ENCODE assay signal across 8 mouse cellular contexts in the genomic region with DNA sequence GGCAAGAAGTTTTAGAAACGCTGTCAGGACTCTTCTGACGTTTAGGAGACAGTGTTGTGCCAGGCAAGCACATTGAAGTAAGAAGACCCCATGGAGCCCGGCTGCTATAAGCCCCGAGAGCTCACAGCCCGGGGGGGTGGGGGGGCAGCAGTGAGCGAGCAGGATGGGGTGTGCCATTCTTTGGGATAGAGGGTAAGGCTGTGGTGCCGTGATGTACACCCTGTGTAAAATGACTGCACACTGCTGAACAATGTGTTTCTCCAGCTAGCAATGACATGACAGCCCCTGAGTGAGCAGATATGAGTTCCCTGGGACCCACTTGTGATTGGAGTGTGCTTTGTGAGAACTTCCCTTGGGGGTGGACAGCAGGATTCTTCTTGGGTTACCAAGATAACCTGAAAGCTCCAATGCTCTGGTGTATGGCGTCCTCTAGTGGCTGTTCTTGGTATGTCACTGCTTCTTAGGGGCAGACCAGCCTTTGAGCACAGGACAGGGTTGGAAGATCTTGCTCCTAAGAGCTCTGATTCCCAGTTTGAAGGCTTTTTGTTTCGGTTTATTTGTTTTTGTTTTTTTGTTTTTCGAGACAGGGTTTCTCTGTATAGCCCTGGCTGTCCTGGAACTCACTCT. TPM values are rescaled to one million over a fixed set of nuclear protein-coding genes. Genes with fewer than 3 reads are reported as not detected.
DNase-seq lines count a peak whose midpoint lies in the region; ATAC-seq and TF ChIP-seq lines count a peak whose summit lies in the region.

No protein-coding gene starts in this region.

- H3K27me3 ChIP-seq in forebrain, embryonic 11.5 days (ENCODE audit: control insufficient read depth, insufficient read depth, low read length): no peaks in the 10 kb centered on the region

- no peak overlapping the region for H3K4me2 ChIP-seq in forebrain, embryonic 11.5 days (ENCODE audit: low read depth, low read length, severe bottlenecking)

- H3K36me3 ChIP-seq in forebrain, embryonic 11.5 days (ENCODE audit: control insufficient read depth, insufficient read depth, low read length): no peaks in the 10 kb centered on the region

- no peaks in the 10 kb centered on the region for H3K9me3 ChIP-seq in forebrain, embryonic 11.5 days (ENCODE audit: control insufficient read depth, low read length)

- no peak overlapping the region for H3K9ac ChIP-seq in forebrain, embryonic 11.5 days (ENCODE audit: low read length)

- intact Hi-C loops in heart, postnatal 36 days (cut with DNase I): loop anchor here (1.0 to 5.0 kb wide), 6 partner anchors 40 to 398 kb away; a partner anchor contains a TSS

- peak; percentile 84 for TF ChIP-seq CTCF in bone marrow, adult 2 months (IDR thresholded peaks at IDR 0.05; ENCODE audit: control insufficient read depth, insufficient read depth, low read length)
- TF ChIP-seq CTCF in layer of hippocampus, adult 2 months (conservative IDR thresholded peaks at IDR 0.05): peak; percentile 97

- no peak overlapping the region for H3K27ac ChIP-seq in bone marrow, adult 2 months (ENCODE audit: control insufficient read depth, insufficient read depth, low read depth, low read length, poor library complexity)
- H3K27ac ChIP-seq in forebrain, embryonic 11.5 days (ENCODE audit: low read depth, low read length): no peak overlapping the region
- no peak overlapping the region for H3K27ac ChIP-seq in layer of hippocampus, adult 2 months

- TF ChIP-seq POLR2A in bone marrow, adult 2 months (IDR thresholded peaks at IDR 0.05; ENCODE audit: borderline replicate concordance, control insufficient read depth, low read depth, low read length): no peak

- peak; percentile 78 for DNase-seq in ES-CJ7 (ENCODE audit: low read depth, low spot score)
- peak; percentile 90 for DNase-seq in forebrain, embryonic 11.5 days (ENCODE audit: low spot score)
- DNase-seq in heart, postnatal 36 days: peak; percentile 84 to 92
- peak; percentile 76 to 93 for DNase-seq in layer of hippocampus, adult 2 months (ENCODE audit: low spot score in 2 of 2)
- DNase-seq in lung, postnatal 25 days (ENCODE audit: low spot score): peak; percentile 86
- DNase-seq in retina, postnatal 7 days (ENCODE audit: low read depth, low spot score): peak; percentile 88
- DNase-seq in urinary bladder, postnatal 14 days (ENCODE audit: low spot score): peak; percentile 91

- peak; percentile 42; the same call in 1 of the 2 replicates for ATAC-seq in forebrain, embryonic 11.5 days (replicated peaks; ENCODE audit: low FRiP score)

- no peak overlapping the region for H3K4me3 ChIP-seq in bone marrow, adult 2 months (replicated peaks; ENCODE audit: control insufficient read depth, low read depth, low read length)
- H3K4me3 ChIP-seq in forebrain, embryonic 11.5 days (ENCODE audit: low read depth, low read length): no peak overlapping the region
- no peak overlapping the region for H3K4me3 ChIP-seq in layer of hippocampus, adult 2 months

- H3K4me1 ChIP-seq in bone marrow, adult 2 months (ENCODE audit: control insufficient read depth, insufficient read depth, low read length): peaks cover 3% of the 10 kb centered on the region; the same call in 1 of the 2 replicates
- H3K4me1 ChIP-seq in forebrain, embryonic 11.5 days (replicated peaks; ENCODE audit: control insufficient read depth, insufficient read depth, low read length): no peaks in the 10 kb centered on the region

- WGBS in bone marrow, adult 2 months: 48% methylated on average over 10 of the region's 10 CpGs
- 51% methylated on average over 10 of the region's 10 CpGs for WGBS in forebrain, embryonic 11.5 days

RNA-seq across cellular contexts. Expression of a gene that starts 25.0 kb away (rescaled TPM):
- polyA plus RNA-seq in bone marrow, adult 2 months (2011; ENCODE audit: insufficient read depth, insufficient read length, low replicate concordance, missing spikeins): 4.8 and 6.0 TPM in 2 replicates
- 71.7 and 72.1 TPM in 2 replicates for polyA plus RNA-seq in forebrain, embryonic 11.5 days (2014; fragmentation: Nextera tagmentation; extraction: Ambion mirVana)
- 10 to 100 TPM; 29.9 to 33.3 TPM for total RNA-seq in heart, postnatal 36 days (2021)
- total RNA-seq in layer of hippocampus, adult 2 months (2021): 10 to 100 TPM; 32.2 to 34.4 TPM

RNA-seq across cellular contexts. Expression of a gene that starts 43.2 kb away (rescaled TPM):
- polyA plus RNA-seq in bone marrow, adult 2 months (2011; ENCODE audit: insufficient read depth, insufficient read length, low replicate concordance, missing spikeins): 3.9 and 6.3 TPM in 2 replicates
- 48.1 and 48.4 TPM in 2 replicates for polyA plus RNA-seq in forebrain, embryonic 11.5 days (2014; fragmentation: Nextera tagmentation; extraction: Ambion mirVana)
- total RNA-seq in heart, postnatal 36 days (2021): 10 to 100 TPM; 89.5 to 92.1 TPM
- 100 to 1,000 TPM; 748 to 817 TPM for total RNA-seq in layer of hippocampus, adult 2 months (2021)

RNA-seq across cellular contexts. Expression of a gene that starts 58.0 kb away (rescaled TPM):
- polyA plus RNA-seq in bone marrow, adult 2 months (2011; ENCODE audit: insufficient read depth, insufficient read length, low replicate concordance, missing spikeins): 13.6 and 14.5 TPM in 2 replicates
- polyA plus RNA-seq in forebrain, embryonic 11.5 days (2014; fragmentation: Nextera tagmentation; extraction: Ambion mirVana): 55.6 and 57.6 TPM in 2 replicates
- total RNA-seq in heart, postnatal 36 days (2021): 10 to 100 TPM; 57.5 to 69.1 TPM
- total RNA-seq in layer of hippocampus, adult 2 months (2021): 10 to 100 TPM; 15.3 to 16.9 TPM

RNA-seq across cellular contexts. Expression of a gene that starts 58.0 kb away (rescaled TPM):
- polyA plus RNA-seq in bone marrow, adult 2 months (2011; ENCODE audit: insufficient read depth, insufficient read length, low replicate concordance, missing spikeins): 0.99 and 3.6 TPM in 2 replicates
- polyA plus RNA-seq in forebrain, embryonic 11.5 days (2014; fragmentation: Nextera tagmentation; extraction: Ambion mirVana): 17.3 and 19.5 TPM in 2 replicates
- total RNA-seq in heart, postnatal 36 days (2021): 10 to 100 TPM; 29.5 to 30.7 TPM
- total RNA-seq in layer of hippocampus, adult 2 months (2021): 1 to 10 TPM; 8.9 to 9.0 TPM

Comparison
In these comparisons a context has a peak if more than half of its experiments do, and no peak if none do; other contexts are left out.
1. RNA of a gene that starts 43.2 kb away (total RNA-seq): 748 to 817 TPM in layer of hippocampus, adult 2 months; 89.5 to 92.1 TPM in heart, postnatal 36 days; every median in the first group is over 4 times any median in the second.
2. Peak in every context shown above with its lines, with median percentiles within 50 percentile points of each other: DNase-seq.